Mouse (Mus musculus) ES-Bruce4 (cell line): ENCODE data around the gene Tspyl1.

Source experiments
- CTCF ChIP-seq: IDR thresholded peaks from one replicate; pipeline ENCODE4 v1.8.1; 2011; ENCODE audit warnings: low read depth, low read length
- POLR2A ChIP-seq: IDR thresholded peaks from one replicate; pipeline ENCODE4 v1.8.1; 2011; ENCODE audit warnings: low read length; ENCODE audit not compliant: insufficient read depth

- TF ChIP-seq CTCF (no peak), POLR2A (no peak)
These were observed 14.9 kb downstream of the Tspyl1 start for GRCm38 (mm10) chr10:34296911-34297298.
